Mouse (Mus musculus): ENCODE measurements at regions not wholly inside any gene's neighbourhood (a gene's known extent, or its start where the extent isn't known, plus 50 kb on each side); places are given as distances from the start of the nearest gene placed in this dataset.
A peak's percentile ranks its signal among the peaks of the same experiment; 100 is the strongest.

DNA sequence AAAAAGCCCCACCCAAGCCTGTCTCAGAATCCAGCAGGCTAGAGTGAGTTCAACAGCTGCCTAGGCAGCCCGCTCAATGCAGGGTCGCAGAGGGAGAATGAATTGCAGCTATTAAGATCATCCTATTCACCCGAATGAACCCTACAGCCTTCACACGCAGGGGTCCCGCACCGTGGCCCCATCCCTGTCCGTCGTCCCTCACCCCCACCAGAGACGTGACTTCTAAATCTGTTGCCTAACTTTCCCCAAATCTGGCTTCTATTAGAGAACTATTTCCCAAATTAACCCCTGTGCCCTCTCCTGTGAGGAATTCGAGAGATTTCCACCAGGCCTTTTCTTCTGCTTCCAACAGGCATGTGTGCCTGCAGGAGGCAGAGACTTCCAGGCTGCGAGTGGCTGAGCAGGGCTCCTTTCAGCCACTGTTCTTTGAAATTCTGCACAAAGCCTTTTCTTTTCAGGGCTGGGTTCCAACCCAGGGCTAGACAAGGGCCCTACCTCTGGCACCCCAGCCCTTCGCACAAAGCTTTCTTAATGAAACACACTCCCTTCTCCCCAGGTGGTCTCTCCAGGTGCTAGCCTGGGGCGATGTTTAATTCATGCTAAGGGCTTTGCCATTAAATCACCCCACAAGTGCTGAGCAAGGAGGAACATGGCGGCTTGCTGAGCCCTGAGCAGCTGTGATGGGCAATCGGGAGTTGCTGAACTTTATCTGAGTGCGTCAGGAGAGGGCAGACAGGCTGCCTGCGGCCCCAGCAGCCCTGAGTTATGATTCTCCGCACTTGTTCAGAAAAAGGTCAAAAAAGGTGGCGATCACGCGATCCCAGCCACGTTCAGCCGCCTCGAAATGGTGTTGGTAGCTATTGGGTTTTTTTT is 134.7 kb upstream of the Rybp start:
- H3K36me3 ChIP-seq: no peaks in the 10 kb centered on the region
- H3K4me1 ChIP-seq (replicated peaks): peaks cover 15% of the 10 kb centered on the region
- H3K9ac ChIP-seq: no peak overlapping the region
- peak overlapping the region; percentile 33 for H3K4me2 ChIP-seq
- 3% methylated on average over 24 of the region's 24 CpGs for WGBS
- H3K27ac ChIP-seq (replicated peaks): no peak overlapping the region
- H3K9me3 ChIP-seq: no peaks in the 10 kb centered on the region
- H3K4me3 ChIP-seq: no peak overlapping the region
- ATAC-seq (ENCODE audit: low read depth): peak; percentile 75
- H3K27me3 ChIP-seq: peaks cover 19% of the 10 kb centered on the region

DNA sequence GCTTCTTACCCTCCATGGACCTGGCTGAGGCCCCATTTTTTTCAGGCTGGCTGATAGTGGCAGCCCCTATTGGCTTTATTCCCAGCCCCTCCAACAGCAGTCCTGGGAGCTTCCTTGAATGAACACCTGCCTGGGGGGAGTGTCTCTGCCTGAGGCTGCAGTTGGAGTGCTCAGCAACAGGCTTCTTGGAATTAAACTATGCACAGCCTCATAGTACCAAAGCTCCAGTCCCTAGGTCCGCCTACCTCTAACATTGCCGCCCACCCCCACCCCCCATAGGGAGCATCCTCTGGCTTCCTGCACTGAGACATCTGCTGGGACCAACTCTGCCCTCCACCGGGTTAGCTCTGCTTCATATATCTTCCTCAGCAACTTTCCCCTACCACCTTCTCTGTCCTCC is 133.3 kb upstream of the Rybp start:
- Histone ChIP-seq H3K4me2 (no peak overlapping the region), H3K27ac (replicated peaks) (no peak overlapping the region), H3K4me3 (no peak overlapping the region), H3K4me1 (replicated peaks) (peaks cover 15% of the 10 kb centered on the region), H3K9ac (no peak overlapping the region), H3K9me3 (no peaks in the 10 kb centered on the region), H3K36me3 (no peaks in the 10 kb centered on the region), H3K27me3 (peaks cover 19% of the 10 kb centered on the region)
- no peak for ATAC-seq (ENCODE audit: low read depth)
- WGBS: 56% methylated on average over 3 of the region's 3 CpGs

DNA sequence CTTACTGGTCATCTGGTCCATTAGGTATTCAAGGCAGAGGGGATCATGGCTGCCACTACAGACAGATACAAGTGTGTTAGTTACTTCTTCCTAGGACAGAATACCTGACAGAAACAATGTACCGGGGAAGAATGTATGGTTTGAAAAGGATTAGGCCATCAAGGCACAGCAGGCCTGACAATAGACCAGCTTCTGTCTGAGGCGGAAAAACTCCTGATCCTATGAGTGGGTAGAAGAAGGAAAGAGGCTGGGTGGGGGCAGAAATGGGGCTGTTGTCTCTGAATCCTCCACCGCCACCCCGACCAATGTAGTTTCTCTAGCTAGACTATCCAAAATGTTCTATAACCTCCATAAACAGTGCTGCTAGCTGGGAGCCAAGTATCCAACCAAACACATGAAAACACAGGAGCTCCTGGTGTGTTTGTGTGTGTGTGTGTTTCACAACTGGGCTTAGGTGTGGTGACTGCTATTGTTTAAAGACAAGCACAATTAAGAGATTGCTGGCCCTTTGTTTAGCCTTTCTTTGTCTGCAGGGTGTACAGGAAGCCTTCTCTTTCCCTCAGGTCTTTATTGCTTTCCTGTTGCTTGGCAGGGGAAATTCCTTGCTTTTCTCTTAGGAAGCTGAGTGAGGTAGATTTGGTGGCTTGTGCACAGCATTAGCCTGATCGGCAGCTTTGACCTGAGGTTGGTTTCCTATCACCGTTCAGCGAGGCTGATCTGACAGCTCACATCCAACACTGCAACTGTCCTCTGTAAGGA is 132.7 kb upstream of the Rybp start:
- 53% methylated on average over 7 of the region's 7 CpGs for WGBS
- no peaks in the 10 kb centered on the region for H3K9me3 ChIP-seq
- no peak for ATAC-seq (ENCODE audit: low read depth)
- no peak overlapping the region for H3K4me2 ChIP-seq
- peaks cover 19% of the 10 kb centered on the region for H3K27me3 ChIP-seq
- no peak overlapping the region for H3K27ac ChIP-seq (replicated peaks)
- H3K4me1 ChIP-seq (replicated peaks): peaks cover 15% of the 10 kb centered on the region
- H3K36me3 ChIP-seq: no peaks in the 10 kb centered on the region
- no peak overlapping the region for H3K4me3 ChIP-seq
- H3K9ac ChIP-seq: no peak overlapping the region

DNA sequence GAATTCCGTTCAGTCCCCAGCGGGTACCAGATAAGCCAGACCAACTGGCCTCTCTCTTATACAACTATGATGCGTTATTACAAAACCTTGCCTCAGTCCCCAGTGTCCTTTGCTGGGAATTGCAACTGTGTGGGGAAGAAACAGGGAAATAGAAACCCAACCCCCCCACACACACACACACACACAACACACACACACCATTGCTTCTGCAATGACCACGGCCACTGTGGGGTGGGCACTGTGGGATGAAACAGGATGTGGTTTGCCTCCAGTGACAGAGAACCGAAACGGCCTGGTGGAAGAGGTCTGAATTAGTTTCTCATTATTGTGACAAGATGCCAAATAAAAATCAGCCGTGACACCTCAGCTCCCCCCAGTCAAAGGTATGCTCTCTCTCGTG is 128.8 kb upstream of the Rybp start:
- Histone ChIP-seq H3K9ac (no peak overlapping the region), H3K27ac (replicated peaks) (no peak overlapping the region), H3K27me3 (peaks cover 18% of the 10 kb centered on the region), H3K4me1 (replicated peaks) (no peaks in the 10 kb centered on the region; the same call in 1 of the 2 replicates), H3K4me2 (no peak overlapping the region), H3K36me3 (no peaks in the 10 kb centered on the region), H3K9me3 (no peaks in the 10 kb centered on the region), H3K4me3 (no peak overlapping the region)
- WGBS: 82% methylated on average over 8 of the region's 8 CpGs
- ATAC-seq (ENCODE audit: low read depth): no peak

DNA sequence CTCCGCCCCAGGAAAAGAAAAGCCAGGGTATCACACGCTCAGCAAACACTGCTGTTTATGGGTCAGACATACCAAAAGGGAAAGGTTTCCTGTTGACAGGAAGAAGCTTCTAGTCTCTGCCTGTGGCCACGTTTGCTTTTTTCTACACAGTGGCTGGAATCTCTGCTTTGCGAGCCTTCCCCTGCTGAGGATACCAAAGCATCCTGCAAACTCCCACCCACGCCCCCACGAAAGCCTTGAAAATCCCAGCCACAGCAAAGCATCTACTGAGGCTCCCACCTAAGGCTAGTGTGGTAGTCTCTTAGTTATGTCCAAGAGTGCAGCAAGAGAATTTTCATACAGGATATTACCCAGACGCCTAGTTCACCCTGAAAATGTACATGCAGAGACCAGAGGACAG is 128.2 kb upstream of the Rybp start:
- Histone ChIP-seq H3K4me2 (no peak overlapping the region), H3K4me3 (no peak overlapping the region), H3K36me3 (no peaks in the 10 kb centered on the region), H3K4me1 (replicated peaks) (no peaks in the 10 kb centered on the region; the same call in 1 of the 2 replicates), H3K9me3 (no peaks in the 10 kb centered on the region), H3K27ac (replicated peaks) (no peak overlapping the region), H3K9ac (no peak overlapping the region), H3K27me3 (peaks cover 15% of the 10 kb centered on the region)
- WGBS: 70% methylated on average over 7 of the region's 7 CpGs
- ATAC-seq (ENCODE audit: low read depth): no peak

DNA sequence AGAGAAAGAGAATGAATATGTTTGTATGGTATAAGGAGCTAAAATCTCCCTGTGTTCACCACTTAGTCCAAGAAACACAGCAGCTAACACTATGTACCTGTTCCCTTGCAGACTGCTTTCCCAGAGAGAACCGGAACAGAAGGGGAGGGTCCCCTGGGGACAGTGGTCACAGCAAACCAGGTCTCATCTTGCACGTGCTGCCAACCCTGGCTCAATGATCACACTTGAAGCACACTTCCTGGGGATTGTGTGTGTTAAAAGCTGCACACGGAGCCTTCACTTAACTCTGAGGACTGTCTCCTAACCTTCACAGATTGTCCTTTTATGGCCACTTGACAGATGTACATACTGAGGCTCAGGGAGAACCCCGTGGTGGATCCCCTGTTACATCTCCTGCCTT is 127.6 kb upstream of the Rybp start:
- H3K27me3 ChIP-seq: peaks cover 8% of the 10 kb centered on the region
- H3K4me2 ChIP-seq: no peak overlapping the region
- H3K4me1 ChIP-seq (replicated peaks): no peaks in the 10 kb centered on the region
- H3K4me3 ChIP-seq: no peak overlapping the region
- 65% methylated on average over 4 of the region's 4 CpGs for WGBS
- no peak for ATAC-seq (ENCODE audit: low read depth)
- no peaks in the 10 kb centered on the region for H3K36me3 ChIP-seq
- H3K9me3 ChIP-seq: no peaks in the 10 kb centered on the region
- no peak overlapping the region for H3K9ac ChIP-seq
- H3K27ac ChIP-seq (replicated peaks): no peak overlapping the region

DNA sequence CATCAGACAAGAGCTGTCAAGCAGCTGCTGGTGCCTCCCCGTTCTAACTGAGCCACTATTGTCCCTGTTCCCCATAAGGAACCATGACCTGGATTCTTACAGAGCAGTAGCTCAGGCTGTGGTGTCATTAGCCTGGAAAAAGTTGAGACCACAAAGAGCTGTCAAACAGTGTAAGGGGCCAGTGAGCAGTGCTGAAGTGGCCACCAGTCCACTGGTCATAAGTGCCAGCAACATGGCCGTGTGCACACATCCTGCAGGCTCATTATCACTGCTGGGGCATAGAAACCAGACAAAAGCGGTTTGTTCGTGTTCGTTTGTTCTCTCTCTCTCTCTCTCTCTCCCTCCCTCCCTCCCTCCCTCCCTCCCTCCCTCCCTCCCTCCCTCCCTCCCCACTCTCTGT is 125.2 kb upstream of the Rybp start:
- Histone ChIP-seq H3K27ac (replicated peaks) (no peak overlapping the region), H3K9ac (no peak overlapping the region), H3K27me3 (peaks cover 3% of the 10 kb centered on the region; the same call in 1 of the 2 replicates), H3K9me3 (no peaks in the 10 kb centered on the region), H3K4me1 (replicated peaks) (no peaks in the 10 kb centered on the region), H3K36me3 (no peaks in the 10 kb centered on the region), H3K4me3 (no peak overlapping the region), H3K4me2 (no peak overlapping the region)
- ATAC-seq (ENCODE audit: low read depth): no peak
- 22% methylated on average over 5 of the region's 5 CpGs for WGBS

DNA sequence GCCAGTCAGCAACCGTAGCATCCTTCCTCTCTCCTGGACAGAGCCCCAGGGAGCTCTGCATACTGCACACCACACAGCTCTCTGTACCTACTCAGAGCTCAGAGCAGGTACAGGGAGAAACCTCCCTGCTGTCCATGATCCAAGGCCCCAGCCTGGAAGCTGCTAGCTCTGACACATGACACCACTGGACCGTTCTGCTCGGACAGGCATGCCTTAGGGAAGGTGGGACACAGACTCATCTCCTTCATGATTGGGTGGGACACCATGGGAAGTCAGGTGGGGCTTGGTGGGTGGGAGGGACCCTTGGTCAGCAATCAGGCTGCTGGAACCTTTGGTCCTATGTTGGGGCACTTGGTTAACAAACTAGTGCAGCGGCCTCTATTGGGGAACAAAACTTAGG is 124.7 kb upstream of the Rybp start:
- Histone ChIP-seq H3K27me3 (peaks cover 3% of the 10 kb centered on the region; the same call in 1 of the 2 replicates), H3K36me3 (no peaks in the 10 kb centered on the region), H3K4me3 (no peak overlapping the region), H3K9me3 (no peaks in the 10 kb centered on the region), H3K9ac (no peak overlapping the region), H3K4me1 (replicated peaks) (no peaks in the 10 kb centered on the region), H3K27ac (replicated peaks) (no peak overlapping the region), H3K4me2 (no peak overlapping the region)
- no peak for ATAC-seq (ENCODE audit: low read depth)
- 88% methylated on average over 4 of the region's 4 CpGs for whole genome bisulfite sequencing

DNA sequence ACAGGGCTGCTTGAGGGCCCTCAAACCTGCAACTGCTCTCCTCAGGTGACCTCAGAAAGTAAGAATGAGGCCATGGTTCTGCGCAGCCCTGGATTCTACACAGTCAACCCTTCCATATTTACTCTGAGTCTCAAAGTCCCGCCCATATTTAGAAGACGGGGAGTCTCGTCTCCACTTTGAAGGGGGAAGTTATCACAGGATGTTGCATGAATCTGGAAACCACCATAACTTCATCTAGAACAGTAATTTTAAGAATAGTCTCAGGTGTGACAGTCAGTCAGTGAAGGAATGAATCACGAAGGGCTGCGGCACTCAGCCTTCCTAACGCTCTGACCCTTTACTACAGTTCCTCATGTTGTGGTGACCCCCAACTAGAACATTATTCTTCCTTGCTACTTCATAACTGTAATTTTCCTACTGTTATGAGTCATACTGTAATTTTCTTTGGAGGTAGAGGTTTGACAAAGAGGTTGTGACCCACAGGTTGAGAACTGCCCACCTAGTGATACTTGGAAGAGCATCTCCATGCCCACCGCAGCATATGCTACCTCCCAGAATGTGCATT is 122.9 kb upstream of the Rybp start:
- Histone ChIP-seq H3K4me2 (no peak overlapping the region), H3K4me3 (no peak overlapping the region), H3K27me3 (peaks cover 3% of the 10 kb centered on the region; the same call in 1 of the 2 replicates), H3K36me3 (no peaks in the 10 kb centered on the region), H3K27ac (replicated peaks) (no peak overlapping the region), H3K4me1 (replicated peaks) (no peaks in the 10 kb centered on the region), H3K9ac (no peak overlapping the region), H3K9me3 (no peaks in the 10 kb centered on the region)
- no peak for ATAC-seq (ENCODE audit: low read depth)
- 96% methylated on average over 8 of the region's 8 CpGs for WGBS

DNA sequence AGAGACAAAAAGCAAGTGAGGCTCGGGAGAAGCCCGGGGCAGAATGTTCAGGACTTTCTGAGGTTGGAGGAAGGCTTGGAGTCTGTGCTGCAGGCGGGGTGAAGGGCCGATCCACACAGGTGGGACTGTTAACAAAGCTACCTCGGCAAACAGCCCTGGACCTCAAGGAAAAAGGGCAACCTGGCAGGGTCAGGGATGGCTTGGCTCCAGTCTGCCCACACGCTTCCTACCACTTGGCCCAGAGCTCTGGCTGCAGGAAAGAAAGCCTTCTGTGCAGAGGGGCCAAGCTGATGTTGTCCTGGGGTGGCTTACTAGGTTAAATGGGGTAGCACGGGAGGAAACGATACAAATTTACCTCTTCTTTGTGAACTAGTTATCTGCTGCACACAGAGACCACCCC is 121.5 kb upstream of the Rybp start:
- Histone ChIP-seq H3K36me3 (no peaks in the 10 kb centered on the region), H3K27ac (replicated peaks) (no peak overlapping the region), H3K27me3 (peaks cover 9% of the 10 kb centered on the region), H3K4me3 (no peak overlapping the region), H3K4me2 (no peak overlapping the region), H3K9ac (no peak overlapping the region), H3K4me1 (replicated peaks) (no peaks in the 10 kb centered on the region), H3K9me3 (no peaks in the 10 kb centered on the region)
- no peak for ATAC-seq (ENCODE audit: low read depth)
- WGBS: 88% methylated on average over 8 of the region's 8 CpGs

DNA sequence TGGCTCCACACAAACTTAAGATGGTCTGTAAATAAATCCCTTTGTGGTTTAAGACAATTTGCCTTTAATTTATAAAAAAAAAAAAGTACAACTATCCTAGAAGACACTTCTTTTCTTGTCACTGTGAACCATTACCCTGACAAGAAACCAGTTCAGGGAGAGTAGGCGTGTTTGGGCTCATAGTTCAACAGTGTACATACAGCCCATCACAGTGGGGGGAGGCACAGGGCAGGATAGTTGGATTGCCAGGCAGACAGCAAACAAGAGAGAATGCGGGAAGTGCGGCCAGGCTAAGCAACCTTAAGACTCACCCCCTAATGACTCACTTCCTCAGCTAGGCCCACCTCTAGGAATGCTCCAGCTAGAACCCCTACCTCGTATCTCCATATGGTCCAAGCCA is 119.2 kb upstream of the Rybp start:
- H3K4me1 ChIP-seq (replicated peaks): 0 out of 2 replicates have a peak, but pooled peaks cover 6% of the 10 kb centered on the region

DNA sequence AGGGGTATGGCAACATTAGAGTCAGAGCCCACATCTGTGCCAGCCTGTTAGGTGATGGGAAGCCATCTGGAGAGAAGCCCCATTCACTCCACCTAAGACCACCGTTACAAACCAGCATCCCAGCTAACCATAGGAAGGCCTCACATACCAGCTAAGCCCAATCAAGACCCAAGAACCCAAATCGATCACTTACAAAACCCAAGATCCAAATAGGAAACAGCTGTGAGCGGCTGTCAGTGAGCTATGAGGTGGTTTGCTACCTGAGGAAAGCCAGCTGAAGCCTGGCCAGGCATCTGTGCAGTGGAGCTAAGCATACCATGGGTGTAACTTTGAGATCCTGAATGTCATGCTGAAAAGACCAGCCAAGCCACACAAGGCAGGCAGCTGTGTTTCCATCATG is 116.9 kb upstream of the Rybp start:
- Histone ChIP-seq H3K9ac (no peak overlapping the region), H3K27me3 (peaks cover 6% of the 10 kb centered on the region; the same call in 1 of the 2 replicates), H3K36me3 (no peaks in the 10 kb centered on the region), H3K4me2 (no peak overlapping the region), H3K4me1 (replicated peaks) (0 out of 2 replicates have a peak, but pooled peaks cover 6% of the 10 kb centered on the region), H3K4me3 (no peak overlapping the region), H3K9me3 (no peaks in the 10 kb centered on the region), H3K27ac (replicated peaks) (no peak overlapping the region)
- ATAC-seq (ENCODE audit: low read depth): no peak
- WGBS: 94% methylated on average over 3 of the region's 3 CpGs

More for the DNA sequence above, 119.2 kb upstream of the Rybp start:
- no peak overlapping the region for H3K27ac ChIP-seq (replicated peaks)
- H3K27me3 ChIP-seq: peaks cover 6% of the 10 kb centered on the region; the same call in 1 of the 2 replicates
- no peak overlapping the region for H3K9ac ChIP-seq
- H3K9me3 ChIP-seq: no peaks in the 10 kb centered on the region
- ATAC-seq (ENCODE audit: low read depth): no peak
- no peak overlapping the region for H3K4me2 ChIP-seq
- H3K4me3 ChIP-seq: no peak overlapping the region
- H3K36me3 ChIP-seq: no peaks in the 10 kb centered on the region
- WGBS: 81% methylated on average over 4 of the region's 4 CpGs

Data from neural tube, embryonic 13.5 days (tissue).